Mouse (Mus musculus): ENCODE data around the gene Dpp9. TPM values are rescaled to one million over a fixed set of nuclear protein-coding genes. Genes with fewer than 3 reads are reported as not detected.

Gene Dpp9
- polyA plus RNA-seq, 1 experiment from 2014 or later: 36.2 TPM

DNA sequence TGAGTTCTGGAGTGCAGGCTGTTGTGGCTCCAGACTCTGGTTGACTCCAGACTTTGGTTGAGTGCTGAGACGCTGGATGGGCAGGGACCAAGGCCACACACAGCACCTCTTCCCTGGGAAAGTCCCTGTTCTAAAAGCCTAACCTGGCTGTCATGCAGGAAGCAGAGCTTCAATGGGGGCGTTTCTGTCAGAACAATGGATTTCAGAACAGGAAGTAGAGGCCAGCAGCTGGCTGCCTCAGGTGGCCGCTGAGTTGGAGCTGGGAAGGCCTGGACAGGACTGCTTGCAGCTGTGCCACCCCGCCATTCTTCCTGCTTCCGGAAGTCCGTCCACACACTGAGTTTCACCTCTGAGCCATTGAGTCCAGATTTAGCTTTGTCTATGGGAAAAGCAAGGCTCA lies 48.9 kb downstream of the Dpp9 start:
- Histone ChIP-seq H3K9ac (ENCODE audit: low read length) (no peak overlapping the region), H3K4me3 (ENCODE audit: low read depth, low read length) (no peak overlapping the region), H3K27me3 (replicated peaks; ENCODE audit: control insufficient read depth, insufficient read depth, low read length) (no peaks in the 10 kb centered on the region), H3K36me3 (ENCODE audit: control insufficient read depth, insufficient read depth, low read length) (peaks cover 2% of the 10 kb centered on the region; the same call in 1 of the 2 replicates), H3K4me1 (replicated peaks; ENCODE audit: control insufficient read depth, insufficient read depth, low read length) (peaks cover 3% of the 10 kb centered on the region; the same call in 1 of the 2 replicates), H3K27ac (ENCODE audit: low read depth) (peak overlapping the region; percentile 3; the same call in 1 of the 2 replicates), H3K9me3 (ENCODE audit: control insufficient read depth, low read length) (no peaks in the 10 kb centered on the region), H3K4me2 (ENCODE audit: low read length) (no peak overlapping the region)
- DNase-seq (ENCODE audit: low spot score): no peak
- 61% methylated on average over 6 of the region's 6 CpGs for WGBS
- no peak for ATAC-seq (replicated peaks; ENCODE audit: low FRiP score, low TSS enrichment, low read depth)

DNA sequence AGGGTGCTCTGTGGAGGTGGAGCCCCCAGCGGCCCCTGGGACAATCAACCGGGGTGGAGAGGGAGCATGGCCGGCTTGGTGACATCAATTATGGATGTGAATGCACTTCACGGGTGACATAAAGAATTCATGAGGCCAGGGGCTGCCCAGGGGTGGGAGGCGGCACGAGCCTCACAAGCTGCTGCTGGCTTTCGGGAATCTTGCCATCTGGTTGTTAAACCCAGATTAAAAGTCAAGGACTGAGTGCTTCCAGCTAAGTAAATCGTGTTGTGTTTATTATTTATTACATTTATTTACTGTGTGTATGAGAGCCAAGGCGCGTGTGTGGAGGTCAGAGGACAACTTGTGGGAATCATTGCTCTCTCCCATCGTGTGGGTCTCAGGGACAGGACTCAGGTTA lies 53.0 kb downstream of the Dpp9 start:
- ATAC-seq (replicated peaks; ENCODE audit: low FRiP score, low TSS enrichment, low read depth): no peak
- H3K4me3 ChIP-seq (ENCODE audit: low read depth, low read length): no peak overlapping the region
- no peaks in the 10 kb centered on the region for H3K36me3 ChIP-seq (ENCODE audit: control insufficient read depth, insufficient read depth, low read length)

GRCm38 (mm10) chr17:56164510-56164909 lies 54.2 kb downstream of the Dpp9 start:
- Histone ChIP-seq H3K4me3 (ENCODE audit: low read depth, low read length) (no peak overlapping the region), H3K27ac (ENCODE audit: low read depth) (no peak overlapping the region), H3K4me1 (replicated peaks; ENCODE audit: control insufficient read depth, insufficient read depth, low read length) (peaks cover 13% of the 10 kb centered on the region), H3K9me3 (ENCODE audit: control insufficient read depth, low read length) (no peaks in the 10 kb centered on the region), H3K36me3 (ENCODE audit: control insufficient read depth, insufficient read depth, low read length) (no peaks in the 10 kb centered on the region), H3K9ac (ENCODE audit: low read length) (no peak overlapping the region), H3K4me2 (ENCODE audit: low read length) (0 out of 2 replicates have a peak overlapping the region, but pooled peaks have one; percentile 69), H3K27me3 (replicated peaks; ENCODE audit: control insufficient read depth, insufficient read depth, low read length) (no peaks in the 10 kb centered on the region)
- ATAC-seq (replicated peaks; ENCODE audit: low FRiP score, low TSS enrichment, low read depth) (no peak), DNase-seq (ENCODE audit: low spot score) (no peak)
- WGBS: 78% methylated on average over 3 of the region's 3 CpGs

More for the DNA sequence above, 53.0 kb downstream of the Dpp9 start:
- Histone ChIP-seq H3K27me3 (replicated peaks; ENCODE audit: control insufficient read depth, insufficient read depth, low read length) (no peaks in the 10 kb centered on the region), H3K27ac (ENCODE audit: low read depth) (no peak overlapping the region), H3K4me2 (ENCODE audit: low read length) (no peak overlapping the region), H3K9me3 (ENCODE audit: control insufficient read depth, low read length) (no peaks in the 10 kb centered on the region), H3K9ac (ENCODE audit: low read length) (no peak overlapping the region), H3K4me1 (replicated peaks; ENCODE audit: control insufficient read depth, insufficient read depth, low read length) (peaks cover 13% of the 10 kb centered on the region)
- no peak for DNase-seq (ENCODE audit: low spot score)
- 60% methylated on average over 11 of the region's 11 CpGs for WGBS

DNA sequence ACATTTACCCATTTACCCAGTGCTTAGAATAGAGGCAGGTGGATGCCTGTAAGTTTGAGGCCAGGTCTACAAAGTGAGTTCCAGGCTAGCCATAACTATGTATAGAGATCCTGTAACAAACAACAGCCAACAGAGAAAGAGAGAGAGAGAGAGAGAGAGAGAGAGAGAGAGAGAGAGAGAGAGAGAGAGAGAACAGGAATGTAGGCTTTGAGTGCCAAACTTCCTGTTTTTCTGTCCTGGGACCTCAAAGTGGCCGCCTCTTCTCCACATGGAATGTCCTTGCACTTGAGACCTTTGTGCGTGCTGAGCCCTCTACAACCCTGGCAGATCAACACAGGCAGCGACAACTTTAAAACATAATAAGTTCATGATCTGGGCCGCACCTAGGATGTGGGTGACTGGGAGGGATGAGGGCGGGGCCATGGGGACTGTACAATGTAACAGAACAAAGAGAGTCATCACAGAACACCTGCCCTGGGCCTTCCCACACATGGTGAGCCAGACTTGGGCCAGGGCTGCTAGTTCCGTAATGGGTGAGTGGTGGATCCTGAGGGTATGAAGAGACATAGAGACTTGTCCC lies 55.1 kb downstream of the Dpp9 start:
- Histone ChIP-seq H3K4me3 (ENCODE audit: low read depth, low read length) (peak overlapping the region; percentile 46; the same call in 1 of the 2 replicates), H3K9ac (ENCODE audit: low read length) (no peak overlapping the region), H3K4me1 (replicated peaks; ENCODE audit: control insufficient read depth, insufficient read depth, low read length) (peaks cover 13% of the 10 kb centered on the region), H3K36me3 (ENCODE audit: control insufficient read depth, insufficient read depth, low read length) (no peaks in the 10 kb centered on the region), H3K27me3 (replicated peaks; ENCODE audit: control insufficient read depth, insufficient read depth, low read length) (no peaks in the 10 kb centered on the region), H3K27ac (ENCODE audit: low read depth) (no peak overlapping the region), H3K4me2 (ENCODE audit: low read length) (peak overlapping the region; percentile 69), H3K9me3 (ENCODE audit: control insufficient read depth, low read length) (no peaks in the 10 kb centered on the region)
- WGBS: 69% methylated on average over 6 of the region's 6 CpGs
- ATAC-seq (replicated peaks; ENCODE audit: low FRiP score, low TSS enrichment, low read depth): no peak
- no peak for DNase-seq (ENCODE audit: low spot score)

DNA sequence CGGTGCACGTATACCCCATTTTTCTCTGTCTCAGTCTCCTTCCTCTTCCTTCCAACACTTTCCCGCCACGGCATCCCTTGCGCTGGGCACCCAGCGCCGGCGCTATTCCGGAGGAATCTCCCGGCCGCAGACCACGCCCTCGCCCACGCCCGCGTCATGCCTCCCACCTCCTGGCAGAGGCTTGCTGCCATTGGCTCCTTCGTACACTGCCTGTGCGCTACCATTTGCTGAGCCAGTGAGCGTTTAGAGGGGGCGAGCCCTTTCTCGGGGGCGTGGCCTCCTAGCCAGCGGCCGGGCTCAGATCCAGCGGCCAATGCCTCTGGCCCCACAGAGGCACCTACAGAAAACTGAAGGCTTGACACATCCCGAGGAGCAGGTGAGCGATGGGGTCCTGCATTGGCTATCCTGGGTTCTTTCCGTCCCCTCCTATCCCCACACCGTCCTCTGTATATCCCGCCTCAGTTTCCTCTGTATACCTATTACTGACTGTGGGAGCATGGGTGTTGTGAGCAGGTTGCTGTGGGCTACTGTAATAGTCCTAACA lies 56.4 kb downstream of the Dpp9 start, which contains the start of gene Tnfaip8l1:
Gene Tnfaip8l1, plus strand, starts transcription at position 247 of the 544 bp plus-strand sequence.
- no peaks in the 10 kb centered on the region for H3K9me3 ChIP-seq (ENCODE audit: control insufficient read depth, low read length)
- H3K4me2 ChIP-seq (ENCODE audit: low read length): peak within 1 kb of the TSS; percentile 69
- 1% methylated on average over 30 of the region's 30 CpGs for WGBS
- DNase-seq (ENCODE audit: low spot score): peak; percentile 94
- H3K4me1 ChIP-seq (replicated peaks; ENCODE audit: control insufficient read depth, insufficient read depth, low read length): peaks cover 13% of the 10 kb centered on the region
- H3K4me3 ChIP-seq (ENCODE audit: low read depth, low read length): peak within 1 kb of the TSS; percentile 46
- no peak within 1 kb of the TSS for H3K27ac ChIP-seq (ENCODE audit: low read depth)
- ATAC-seq (replicated peaks; ENCODE audit: low FRiP score, low TSS enrichment, low read depth): peak; percentile 97
- H3K9ac ChIP-seq (ENCODE audit: low read length): peak within 1 kb of the TSS; percentile 42
- peaks cover 7% of the 10 kb centered on the region; the same call in 1 of the 2 replicates for H3K27me3 ChIP-seq (replicated peaks; ENCODE audit: control insufficient read depth, insufficient read depth, low read length)
- H3K36me3 ChIP-seq (ENCODE audit: control insufficient read depth, insufficient read depth, low read length): no peaks in the 10 kb centered on the region

GRCm38 (mm10) chr17:56159729-56160128 lies 59.0 kb downstream of the Dpp9 start:
- H3K36me3 ChIP-seq (ENCODE audit: control insufficient read depth, insufficient read depth, low read length): no peaks in the 10 kb centered on the region
- WGBS: 3% methylated on average over 9 of the region's 9 CpGs
- H3K27me3 ChIP-seq (replicated peaks; ENCODE audit: control insufficient read depth, insufficient read depth, low read length): peaks cover 18% of the 10 kb centered on the region; the same call in 1 of the 2 replicates
- H3K4me3 ChIP-seq (ENCODE audit: low read depth, low read length): no peak overlapping the region
- H3K4me2 ChIP-seq (ENCODE audit: low read length): no peak overlapping the region
- H3K9me3 ChIP-seq (ENCODE audit: control insufficient read depth, low read length): no peaks in the 10 kb centered on the region
- H3K4me1 ChIP-seq (replicated peaks; ENCODE audit: control insufficient read depth, insufficient read depth, low read length): peaks cover 10% of the 10 kb centered on the region
- peak; percentile 32; the same call in 1 of the 2 replicates for ATAC-seq (replicated peaks; ENCODE audit: low FRiP score, low TSS enrichment, low read depth)
- no peak overlapping the region for H3K27ac ChIP-seq (ENCODE audit: low read depth)
- DNase-seq (ENCODE audit: low spot score): peak; percentile 83
- H3K9ac ChIP-seq (ENCODE audit: low read length): no peak overlapping the region

GRCm38 (mm10) chr17:56153643-56154042 lies 65.1 kb downstream of the Dpp9 start:
- WGBS: 33% methylated on average over 9 of the region's 9 CpGs
- Histone ChIP-seq H3K27ac (ENCODE audit: low read depth) (no peak overlapping the region), H3K9ac (ENCODE audit: low read length) (no peak overlapping the region), H3K36me3 (ENCODE audit: control insufficient read depth, insufficient read depth, low read length) (no peaks in the 10 kb centered on the region), H3K4me3 (ENCODE audit: low read depth, low read length) (no peak overlapping the region), H3K4me1 (replicated peaks; ENCODE audit: control insufficient read depth, insufficient read depth, low read length) (no peaks in the 10 kb centered on the region), H3K9me3 (ENCODE audit: control insufficient read depth, low read length) (no peaks in the 10 kb centered on the region), H3K4me2 (ENCODE audit: low read length) (no peak overlapping the region), H3K27me3 (replicated peaks; ENCODE audit: control insufficient read depth, insufficient read depth, low read length) (peaks cover 53% of the 10 kb centered on the region)
- peak; percentile 50 for ATAC-seq (replicated peaks; ENCODE audit: low FRiP score, low TSS enrichment, low read depth)
- DNase-seq (ENCODE audit: low spot score): peak; percentile 71

GRCm38 (mm10) chr17:56149897-56150296 lies 68.8 kb downstream of the Dpp9 start:
- H3K4me1 ChIP-seq (replicated peaks; ENCODE audit: control insufficient read depth, insufficient read depth, low read length): no peaks in the 10 kb centered on the region
- H3K4me3 ChIP-seq (ENCODE audit: low read depth, low read length): no peak overlapping the region
- 43% methylated on average over 2 of the region's 2 CpGs for WGBS
- ATAC-seq (replicated peaks; ENCODE audit: low FRiP score, low TSS enrichment, low read depth) (no peak), DNase-seq (ENCODE audit: low spot score) (no peak)
- no peak overlapping the region for H3K4me2 ChIP-seq (ENCODE audit: low read length)
- no peak overlapping the region for H3K9ac ChIP-seq (ENCODE audit: low read length)
- H3K36me3 ChIP-seq (ENCODE audit: control insufficient read depth, insufficient read depth, low read length): no peaks in the 10 kb centered on the region
- H3K27ac ChIP-seq (ENCODE audit: low read depth): no peak overlapping the region
- H3K9me3 ChIP-seq (ENCODE audit: control insufficient read depth, low read length): no peaks in the 10 kb centered on the region
- peaks cover 59% of the 10 kb centered on the region for H3K27me3 ChIP-seq (replicated peaks; ENCODE audit: control insufficient read depth, insufficient read depth, low read length)

Measured in intestine, embryonic 14.5 days (tissue).